Mouse (Mus musculus): ENCODE data around the gene Got1. TPM values are rescaled to one million over a fixed set of nuclear protein-coding genes. Genes with fewer than 3 reads are reported as not detected.
A peak's percentile ranks its signal among the peaks of the same experiment; 100 is the strongest.

Got1 gene
- polyA plus RNA-seq, 1 experiment = 148 TPM

DNA sequence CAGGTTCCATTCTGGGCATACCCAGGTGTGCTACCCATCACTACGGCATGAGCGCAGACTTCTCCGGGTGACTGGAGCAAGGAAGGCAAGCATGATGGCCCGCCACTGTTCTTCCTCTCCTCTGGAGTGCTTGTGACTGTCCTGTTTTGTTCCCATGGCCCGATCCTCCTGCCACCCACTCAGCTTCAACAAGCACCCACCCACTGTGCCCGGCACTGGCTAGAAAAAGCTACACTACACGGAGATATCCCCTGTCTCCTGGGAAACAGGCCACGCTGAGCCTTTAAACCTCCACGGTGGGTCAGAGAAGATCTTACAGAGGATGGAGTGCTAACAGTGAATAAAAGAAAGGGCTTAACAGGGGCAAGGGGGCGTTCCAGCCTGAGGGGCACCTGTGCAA lies 5.2 kb downstream of the Got1 start:
- no peak overlapping the region for H3K9ac ChIP-seq (ENCODE audit: low read depth, poor library complexity, severe bottlenecking)
- H3K27ac ChIP-seq (ENCODE audit: insufficient read depth, low read length) = no peak overlapping the region
- H3K27me3 ChIP-seq (ENCODE audit: control insufficient read depth, insufficient read depth, low read length, poor library complexity, severe bottlenecking) = no peaks in the 10 kb centered on the region
- no peak overlapping the region for H3K4me3 ChIP-seq (ENCODE audit: low read depth, low read length)
- H3K36me3 ChIP-seq (ENCODE audit: control insufficient read depth, insufficient read depth, low read length, poor library complexity, severe bottlenecking) = peaks cover 45% of the 10 kb centered on the region
- TF ChIP-seq POLR2A (IDR thresholded peaks at IDR 0.05; ENCODE audit: insufficient read depth, low read length) (no peak), CTCF (IDR thresholded peaks at IDR 0.05; ENCODE audit: low read depth, low read length) (no peak), EP300 (IDR thresholded peaks at IDR 0.05; ENCODE audit: insufficient read depth, low read depth, low read length) (no peak)
- H3K4me1 ChIP-seq (ENCODE audit: control insufficient read depth, insufficient read depth, low read length) = peaks cover 3% of the 10 kb centered on the region
- no peaks in the 10 kb centered on the region for H3K9me3 ChIP-seq (replicated peaks; ENCODE audit: control insufficient read depth, insufficient read depth, low read length, poor library complexity, severe bottlenecking)

DNA sequence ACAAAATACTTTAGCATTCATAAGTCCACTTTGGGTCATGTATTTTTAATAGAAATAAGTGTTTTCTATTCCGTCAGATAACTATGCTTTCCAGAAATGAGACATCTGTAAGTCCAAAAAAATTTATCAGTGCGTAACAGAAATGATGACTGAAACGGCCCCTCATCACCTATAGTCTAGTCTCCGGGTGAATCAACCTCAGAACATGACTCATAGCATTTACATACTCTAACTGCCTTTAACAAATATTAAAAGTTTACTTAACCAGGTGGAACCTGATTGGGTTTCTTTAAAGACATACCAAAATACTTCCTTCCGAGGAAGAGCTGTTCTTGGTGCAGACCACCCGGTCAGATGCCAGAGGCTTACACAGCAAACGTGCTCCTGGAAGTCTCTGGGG lies 6.1 kb downstream of the Got1 start:
- Histone ChIP-seq H3K9me3 (replicated peaks; ENCODE audit: control insufficient read depth, insufficient read depth, low read length, poor library complexity, severe bottlenecking) (no peaks in the 10 kb centered on the region), H3K36me3 (ENCODE audit: control insufficient read depth, insufficient read depth, low read length, poor library complexity, severe bottlenecking) (peaks cover 53% of the 10 kb centered on the region), H3K4me1 (ENCODE audit: control insufficient read depth, insufficient read depth, low read length) (peaks cover 6% of the 10 kb centered on the region), H3K27ac (ENCODE audit: insufficient read depth, low read length) (no peak overlapping the region), H3K9ac (ENCODE audit: low read depth, poor library complexity, severe bottlenecking) (no peak overlapping the region), H3K4me3 (ENCODE audit: low read depth, low read length) (no peak overlapping the region), H3K27me3 (ENCODE audit: control insufficient read depth, insufficient read depth, low read length, poor library complexity, severe bottlenecking) (no peaks in the 10 kb centered on the region)
- TF ChIP-seq POLR2A (IDR thresholded peaks at IDR 0.05; ENCODE audit: insufficient read depth, low read length) (no peak), CTCF (IDR thresholded peaks at IDR 0.05; ENCODE audit: low read depth, low read length) (no peak), EP300 (IDR thresholded peaks at IDR 0.05; ENCODE audit: insufficient read depth, low read depth, low read length) (no peak)

DNA sequence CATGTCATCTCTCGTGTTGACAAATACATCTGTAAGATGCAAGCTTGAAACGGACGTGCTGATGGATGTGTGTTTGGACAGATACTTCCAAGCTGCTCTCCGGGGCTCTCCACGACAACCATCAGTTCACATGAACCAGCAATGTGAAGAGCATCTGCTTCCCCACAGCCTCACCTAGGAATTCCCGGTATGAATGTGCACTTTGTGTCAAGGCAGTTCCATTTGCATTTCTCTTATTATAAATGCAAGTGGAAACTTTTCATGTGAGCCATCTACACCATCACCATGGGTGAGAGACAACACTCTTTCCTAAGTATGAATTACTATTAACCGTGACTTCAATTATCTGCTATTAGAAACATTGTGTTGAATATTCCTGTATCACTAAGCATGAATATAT lies 6.6 kb downstream of the Got1 start:
- peaks cover 58% of the 10 kb centered on the region for H3K36me3 ChIP-seq (ENCODE audit: control insufficient read depth, insufficient read depth, low read length, poor library complexity, severe bottlenecking)
- no peaks in the 10 kb centered on the region for H3K9me3 ChIP-seq (replicated peaks; ENCODE audit: control insufficient read depth, insufficient read depth, low read length, poor library complexity, severe bottlenecking)
- TF ChIP-seq CTCF (IDR thresholded peaks at IDR 0.05; ENCODE audit: low read depth, low read length) (no peak), EP300 (IDR thresholded peaks at IDR 0.05; ENCODE audit: insufficient read depth, low read depth, low read length) (no peak), POLR2A (IDR thresholded peaks at IDR 0.05; ENCODE audit: insufficient read depth, low read length) (no peak)
- H3K27ac ChIP-seq (ENCODE audit: insufficient read depth, low read length) = no peak overlapping the region
- H3K27me3 ChIP-seq (ENCODE audit: control insufficient read depth, insufficient read depth, low read length, poor library complexity, severe bottlenecking) = no peaks in the 10 kb centered on the region
- no peak overlapping the region for H3K9ac ChIP-seq (ENCODE audit: low read depth, poor library complexity, severe bottlenecking)
- peaks cover 6% of the 10 kb centered on the region for H3K4me1 ChIP-seq (ENCODE audit: control insufficient read depth, insufficient read depth, low read length)
- H3K4me3 ChIP-seq (ENCODE audit: low read depth, low read length) = no peak overlapping the region

DNA sequence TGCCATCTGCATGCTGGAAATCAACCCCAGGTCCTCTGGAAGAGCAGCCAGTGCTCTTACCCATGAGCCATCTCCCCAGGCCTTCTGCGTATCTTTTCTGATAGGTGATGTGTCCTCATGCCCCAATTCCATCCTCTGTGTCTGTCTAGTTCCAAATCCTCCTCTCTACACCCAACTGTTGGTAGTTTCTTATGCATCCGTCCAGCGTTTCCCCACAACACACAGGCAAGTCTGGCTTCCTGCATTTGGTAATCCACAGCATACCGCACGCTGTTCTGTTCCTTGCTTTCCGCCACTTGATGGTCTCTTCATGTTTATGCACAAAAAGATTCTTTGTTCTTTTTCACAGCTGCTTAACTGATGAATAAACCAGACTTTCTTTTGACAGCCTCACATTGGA lies 7.1 kb downstream of the Got1 start:
- Histone ChIP-seq H3K27ac (ENCODE audit: insufficient read depth, low read length) (no peak overlapping the region), H3K9ac (ENCODE audit: low read depth, poor library complexity, severe bottlenecking) (no peak overlapping the region), H3K36me3 (ENCODE audit: control insufficient read depth, insufficient read depth, low read length, poor library complexity, severe bottlenecking) (peaks cover 62% of the 10 kb centered on the region), H3K4me1 (ENCODE audit: control insufficient read depth, insufficient read depth, low read length) (peaks cover 6% of the 10 kb centered on the region), H3K9me3 (replicated peaks; ENCODE audit: control insufficient read depth, insufficient read depth, low read length, poor library complexity, severe bottlenecking) (no peaks in the 10 kb centered on the region), H3K27me3 (ENCODE audit: control insufficient read depth, insufficient read depth, low read length, poor library complexity, severe bottlenecking) (no peaks in the 10 kb centered on the region), H3K4me3 (ENCODE audit: low read depth, low read length) (no peak overlapping the region)
- TF ChIP-seq EP300 (IDR thresholded peaks at IDR 0.05; ENCODE audit: insufficient read depth, low read depth, low read length) (no peak), CTCF (IDR thresholded peaks at IDR 0.05; ENCODE audit: low read depth, low read length) (no peak), POLR2A (IDR thresholded peaks at IDR 0.05; ENCODE audit: insufficient read depth, low read length) (no peak)

DNA sequence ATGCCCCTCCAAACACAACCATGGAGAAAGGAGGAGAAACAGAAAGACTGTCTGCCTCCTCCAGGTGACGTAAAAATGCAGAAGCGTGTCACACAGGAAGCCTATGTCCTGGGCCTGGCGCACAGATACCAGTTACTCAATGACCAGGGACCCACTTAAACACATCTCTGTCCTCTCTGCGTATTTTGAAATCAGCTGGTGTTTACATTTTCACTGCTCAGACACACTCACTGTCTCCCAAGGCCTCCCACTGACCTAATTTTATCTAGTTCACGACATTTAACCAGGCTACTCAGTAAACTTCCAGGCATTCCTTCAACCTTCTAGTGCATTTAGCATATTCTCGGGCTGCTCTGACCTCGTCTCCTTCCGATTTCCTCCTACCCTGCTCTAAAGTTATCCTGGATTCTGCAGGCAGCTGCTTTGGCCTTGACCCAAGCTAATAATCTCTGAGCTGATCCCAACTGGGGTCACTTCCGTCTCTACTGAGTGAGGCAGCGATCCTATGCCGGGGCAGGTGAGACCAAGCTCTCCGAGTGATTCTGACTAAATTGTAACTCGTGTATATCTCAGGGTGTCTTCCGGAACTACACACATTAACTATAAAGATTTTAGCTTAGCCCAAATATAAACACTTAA lies 7.9 kb downstream of the Got1 start:
- TF ChIP-seq POLR2A (IDR thresholded peaks at IDR 0.05; ENCODE audit: insufficient read depth, low read length) (no peak), EP300 (IDR thresholded peaks at IDR 0.05; ENCODE audit: insufficient read depth, low read depth, low read length) (no peak), CTCF (IDR thresholded peaks at IDR 0.05; ENCODE audit: low read depth, low read length) (no peak)
- Histone ChIP-seq H3K4me3 (ENCODE audit: low read depth, low read length) (no peak overlapping the region), H3K4me1 (ENCODE audit: control insufficient read depth, insufficient read depth, low read length) (peaks cover 6% of the 10 kb centered on the region), H3K27me3 (ENCODE audit: control insufficient read depth, insufficient read depth, low read length, poor library complexity, severe bottlenecking) (no peaks in the 10 kb centered on the region), H3K27ac (ENCODE audit: insufficient read depth, low read length) (0 out of 2 replicates have a peak overlapping the region, but pooled peaks have one; percentile 0), H3K36me3 (ENCODE audit: control insufficient read depth, insufficient read depth, low read length, poor library complexity, severe bottlenecking) (peaks cover 62% of the 10 kb centered on the region), H3K9ac (ENCODE audit: low read depth, poor library complexity, severe bottlenecking) (no peak overlapping the region), H3K9me3 (replicated peaks; ENCODE audit: control insufficient read depth, insufficient read depth, low read length, poor library complexity, severe bottlenecking) (no peaks in the 10 kb centered on the region)

DNA sequence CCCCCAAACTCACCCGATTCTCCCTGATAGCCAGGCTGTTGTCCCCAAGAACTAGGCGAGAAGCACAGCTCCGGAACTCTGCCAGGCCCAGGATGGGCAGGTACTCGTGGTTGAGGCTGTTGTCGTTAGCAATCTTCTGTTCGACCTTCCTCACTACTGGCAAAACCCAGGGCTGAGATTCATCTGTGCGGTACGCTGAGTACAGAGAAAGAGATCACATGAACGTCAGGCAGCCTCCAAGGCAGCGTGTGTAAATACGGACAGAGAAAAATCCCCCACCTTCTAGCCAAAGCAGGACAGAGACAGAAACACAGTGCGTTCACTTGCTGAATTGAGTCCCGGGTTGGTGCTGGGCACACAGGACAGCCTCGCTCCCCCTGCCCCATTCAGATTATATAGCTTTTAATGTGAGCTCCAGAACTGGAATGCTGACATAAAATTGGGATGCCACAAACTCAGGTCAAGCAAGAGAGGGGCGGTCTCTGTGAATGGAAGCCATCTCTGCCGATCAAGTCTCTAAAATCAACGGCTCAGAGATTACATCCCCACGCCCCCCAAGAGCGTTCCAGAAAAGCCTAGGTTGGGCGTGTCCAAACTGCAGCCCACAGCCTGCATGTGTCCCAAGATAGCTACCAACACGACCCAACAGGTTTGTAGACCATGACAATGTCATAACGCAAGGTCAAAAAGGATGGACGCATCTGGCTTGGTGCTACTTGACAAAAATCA lies 8.6 kb downstream of the Got1 start:
- Histone ChIP-seq H3K36me3 (ENCODE audit: control insufficient read depth, insufficient read depth, low read length, poor library complexity, severe bottlenecking) (peaks cover 68% of the 10 kb centered on the region), H3K9me3 (replicated peaks; ENCODE audit: control insufficient read depth, insufficient read depth, low read length, poor library complexity, severe bottlenecking) (no peaks in the 10 kb centered on the region), H3K27me3 (ENCODE audit: control insufficient read depth, insufficient read depth, low read length, poor library complexity, severe bottlenecking) (no peaks in the 10 kb centered on the region), H3K9ac (ENCODE audit: low read depth, poor library complexity, severe bottlenecking) (no peak overlapping the region), H3K4me1 (ENCODE audit: control insufficient read depth, insufficient read depth, low read length) (peaks cover 6% of the 10 kb centered on the region), H3K4me3 (ENCODE audit: low read depth, low read length) (no peak overlapping the region), H3K27ac (ENCODE audit: insufficient read depth, low read length) (no peak overlapping the region)
- TF ChIP-seq EP300 (IDR thresholded peaks at IDR 0.05; ENCODE audit: insufficient read depth, low read depth, low read length) = no peak
- TF ChIP-seq POLR2A (IDR thresholded peaks at IDR 0.05; ENCODE audit: insufficient read depth, low read length) = no peak
- no peak for TF ChIP-seq CTCF (IDR thresholded peaks at IDR 0.05; ENCODE audit: low read depth, low read length)
